Mouse (Mus musculus) gastrocnemius, postnatal 10 days (tissue): Measurements from ENCODE around the gene Olfm1. TPM values are rescaled to one million over a fixed set of nuclear protein-coding genes. Genes with fewer than 3 reads are reported as not detected.

Experiments used
- total RNA-seq, 2 experiments: library from RNA; stranded (reverse); gene quantifications; 2 replicates each; pipeline ENCODE4 v1.2.3; 2021

Olfm1 gene
- total RNA-seq, 2 experiments from 2014 or later = 20.6 to 21.8 TPM

Other genes starting within 250 kb of the Olfm1 start
- under 1 TPM in 1 of 2 experiments, not detected in 1; 0.45 TPM for gene Fcnb, start 108.1 kb upstream of the Olfm1 start, total RNA-seq